Mouse (Mus musculus): Measurements from ENCODE around the gene Grtp1. TPM values are rescaled to one million over a fixed set of nuclear protein-coding genes. Genes with fewer than 3 reads are reported as not detected.
"Not testable (repeated sequence)": the region's sequence is repeated elsewhere in the genome, so short reads cannot be mapped to it uniquely, and the experiment has no call there.

Gene Grtp1
- polyA plus RNA-seq, 1 experiment from 2014 or later, result 16.3 TPM

DNA sequence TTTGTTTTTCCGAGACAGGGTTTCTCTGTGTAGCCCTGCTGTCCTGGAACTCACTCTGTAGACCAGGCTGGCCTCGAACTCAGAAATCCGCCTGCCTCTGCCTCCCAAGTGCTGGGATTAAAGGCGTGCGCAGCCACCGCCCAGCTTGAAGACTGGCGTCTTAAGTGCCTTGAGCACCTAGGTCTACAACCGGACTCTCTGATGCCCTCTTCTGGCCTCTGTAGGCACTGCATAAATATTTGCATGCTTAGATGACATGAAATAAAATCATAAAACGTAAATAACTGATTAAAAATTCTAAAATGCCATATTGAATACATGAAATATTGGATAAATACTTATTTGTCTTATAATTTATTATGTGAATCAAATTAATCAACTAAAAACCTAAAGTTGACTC is 68.2 kb downstream of the Grtp1 start:
- H3K4me1 ChIP-seq; H3K4me2 ChIP-seq; H3K9ac ChIP-seq; H3K27ac ChIP-seq; H3K9me3 ChIP-seq; H3K4me3 ChIP-seq; H3K27me3 ChIP-seq (replicated peaks); ATAC-seq (replicated peaks): not testable (repeated sequence)
- 68% methylated on average over 9 of the region's 9 CpGs for WGBS
- H3K36me3 ChIP-seq (replicated peaks), result peaks cover 70% of the 10 kb centered on the region

DNA sequence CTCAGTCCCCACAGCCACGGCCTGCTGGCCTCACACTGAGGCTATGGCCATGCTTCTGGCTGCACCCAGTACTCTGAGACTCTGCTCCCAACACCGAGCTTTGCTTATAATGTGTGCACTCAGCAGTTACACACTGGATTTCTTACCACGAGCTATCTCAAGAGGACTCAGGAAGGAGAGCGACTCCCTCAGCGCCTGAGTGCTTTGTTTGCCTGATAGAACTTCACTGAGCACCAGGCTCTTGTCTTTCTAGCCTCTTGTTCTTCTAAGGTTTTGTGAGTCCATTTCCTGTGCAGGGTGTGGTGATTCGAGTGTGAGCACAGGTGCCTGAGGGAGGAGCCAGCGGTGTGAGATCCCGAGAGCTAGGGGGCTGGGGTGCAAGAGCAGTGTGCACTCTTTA is 75.5 kb downstream of the Grtp1 start:
- Histone ChIP-seq H3K27ac (no peak overlapping the region), H3K4me1 (no peaks in the 10 kb centered on the region), H3K4me3 (no peak overlapping the region), H3K27me3 (replicated peaks) (no peaks in the 10 kb centered on the region), H3K36me3 (replicated peaks) (peaks cover 45% of the 10 kb centered on the region), H3K9me3 (no peaks in the 10 kb centered on the region), H3K9ac (no peak overlapping the region), H3K4me2 (no peak overlapping the region)
- WGBS, result 95% methylated on average over 8 of the region's 8 CpGs
- ATAC-seq (replicated peaks), result no peak

DNA sequence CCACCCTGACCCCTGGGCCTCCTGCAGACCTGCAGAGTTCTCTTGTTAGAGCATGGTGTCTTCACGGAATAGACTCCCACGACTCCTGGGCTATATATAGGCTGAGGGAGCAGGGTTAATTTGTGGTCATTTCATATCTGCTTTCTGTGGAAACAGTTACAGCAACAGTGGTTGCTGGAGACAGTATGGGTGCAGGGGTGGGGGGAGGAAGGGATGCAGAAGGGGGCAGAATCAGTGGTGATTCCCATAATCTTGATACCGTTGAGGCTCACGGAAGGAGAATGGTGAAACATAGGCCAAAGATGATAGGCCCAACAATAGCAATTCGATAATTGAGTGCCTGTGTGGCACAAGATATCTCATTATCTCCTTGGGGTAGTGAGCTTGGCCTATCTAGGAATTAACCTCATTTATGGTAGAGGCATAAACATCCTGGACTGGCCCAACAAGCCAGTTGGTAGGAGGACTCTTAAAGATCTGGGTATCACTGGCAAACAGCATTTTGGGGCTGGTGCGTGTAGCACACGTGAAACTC is 77.5 kb downstream of the Grtp1 start:
- ATAC-seq (replicated peaks), result no peak
- Histone ChIP-seq H3K27ac (no peak overlapping the region), H3K36me3 (replicated peaks) (peaks cover 33% of the 10 kb centered on the region), H3K4me2 (no peak overlapping the region), H3K9me3 (no peaks in the 10 kb centered on the region), H3K9ac (no peak overlapping the region), H3K4me3 (no peak overlapping the region), H3K27me3 (replicated peaks) (no peaks in the 10 kb centered on the region), H3K4me1 (no peaks in the 10 kb centered on the region)
- WGBS, result 94% methylated on average over 7 of the region's 7 CpGs

MicroRNAs within 50 kb of the gene (microRNA counts, 519-probe panel; counts per million panel counts)
- microRNA mmu-miR-1968, result 2,389 counts per million, percentile 42 among the panel's probes with 10 or more counts

Small RNA genes within 50 kb of the gene (microRNA-seq; reads per million reads assigned to microRNA genes)
- gene Mir1968 (17.3 reads per million, percentile 35 among the genes with 10 or more reads in this experiment), gene Mir7065 (not detected)

Other genes starting within 250 kb of the Grtp1 start
- 0.09 TPM in 1 of 2 replicates, not detected in the other for gene F7, start 174.6 kb downstream of the Grtp1 start, polyA plus RNA-seq (2015; fragmentation: Nextera tagmentation; extraction: Ambion mirVana)
- 0.21 and 0.56 TPM in 2 replicates for gene F10, start 163.3 kb downstream of the Grtp1 start, polyA plus RNA-seq (2015; fragmentation: Nextera tagmentation; extraction: Ambion mirVana)
- gene Proz, start 139.7 kb downstream of the Grtp1 start, polyA plus RNA-seq (2015; fragmentation: Nextera tagmentation; extraction: Ambion mirVana), result 1.6 and 1.7 TPM in 2 replicates
- 42.1 and 42.6 TPM in 2 replicates for gene Pcid2, start 95.2 kb downstream of the Grtp1 start, polyA plus RNA-seq (2015; fragmentation: Nextera tagmentation; extraction: Ambion mirVana)
- gene Cul4a, start 95.0 kb downstream of the Grtp1 start, polyA plus RNA-seq (2015; fragmentation: Nextera tagmentation; extraction: Ambion mirVana), result 70.4 and 74.9 TPM in 2 replicates
- 259 and 285 TPM in 2 replicates for gene Lamp1, start 41.5 kb downstream of the Grtp1 start, polyA plus RNA-seq (2015; fragmentation: Nextera tagmentation; extraction: Ambion mirVana)
- gene Adprhl1, start 53.5 kb upstream of the Grtp1 start, polyA plus RNA-seq (2015; fragmentation: Nextera tagmentation; extraction: Ambion mirVana), result 1.1 TPM in 1 of 2 replicates, not detected in the other
- gene Dcun1d2, start 87.5 kb upstream of the Grtp1 start, polyA plus RNA-seq (2015; fragmentation: Nextera tagmentation; extraction: Ambion mirVana), result 33.8 and 36.8 TPM in 2 replicates
- 47.6 and 57.1 TPM in 2 replicates for gene Tmco3, start 87.6 kb upstream of the Grtp1 start, polyA plus RNA-seq (2015; fragmentation: Nextera tagmentation; extraction: Ambion mirVana)
- gene Tfdp1, start 138.1 kb upstream of the Grtp1 start, polyA plus RNA-seq (2015; fragmentation: Nextera tagmentation; extraction: Ambion mirVana), result 88.3 and 90.2 TPM in 2 replicates
- gene Atp4b, start 196.2 kb upstream of the Grtp1 start, polyA plus RNA-seq (2015; fragmentation: Nextera tagmentation; extraction: Ambion mirVana), result not detected in 2 replicates
- 0.03 TPM in 1 of 2 replicates, not detected in the other for gene Grk1, start 204.5 kb upstream of the Grtp1 start, polyA plus RNA-seq (2015; fragmentation: Nextera tagmentation; extraction: Ambion mirVana)
- gene Tmem255b, start 234.6 kb upstream of the Grtp1 start, polyA plus RNA-seq (2015; fragmentation: Nextera tagmentation; extraction: Ambion mirVana), result 0.37 and 0.61 TPM in 2 replicates